Mouse (Mus musculus): ENCODE measurements around the gene Spint2. TPM values are rescaled to one million over a fixed set of nuclear protein-coding genes. Genes with fewer than 3 reads are reported as not detected.
A peak's percentile ranks its signal among the peaks of the same experiment; 100 is the strongest.

The Spint2 gene
- polyA plus RNA-seq (2014; fragmentation: Nextera tagmentation; extraction: Ambion mirVana) = 116 and 120 TPM in 2 replicates

DNA sequence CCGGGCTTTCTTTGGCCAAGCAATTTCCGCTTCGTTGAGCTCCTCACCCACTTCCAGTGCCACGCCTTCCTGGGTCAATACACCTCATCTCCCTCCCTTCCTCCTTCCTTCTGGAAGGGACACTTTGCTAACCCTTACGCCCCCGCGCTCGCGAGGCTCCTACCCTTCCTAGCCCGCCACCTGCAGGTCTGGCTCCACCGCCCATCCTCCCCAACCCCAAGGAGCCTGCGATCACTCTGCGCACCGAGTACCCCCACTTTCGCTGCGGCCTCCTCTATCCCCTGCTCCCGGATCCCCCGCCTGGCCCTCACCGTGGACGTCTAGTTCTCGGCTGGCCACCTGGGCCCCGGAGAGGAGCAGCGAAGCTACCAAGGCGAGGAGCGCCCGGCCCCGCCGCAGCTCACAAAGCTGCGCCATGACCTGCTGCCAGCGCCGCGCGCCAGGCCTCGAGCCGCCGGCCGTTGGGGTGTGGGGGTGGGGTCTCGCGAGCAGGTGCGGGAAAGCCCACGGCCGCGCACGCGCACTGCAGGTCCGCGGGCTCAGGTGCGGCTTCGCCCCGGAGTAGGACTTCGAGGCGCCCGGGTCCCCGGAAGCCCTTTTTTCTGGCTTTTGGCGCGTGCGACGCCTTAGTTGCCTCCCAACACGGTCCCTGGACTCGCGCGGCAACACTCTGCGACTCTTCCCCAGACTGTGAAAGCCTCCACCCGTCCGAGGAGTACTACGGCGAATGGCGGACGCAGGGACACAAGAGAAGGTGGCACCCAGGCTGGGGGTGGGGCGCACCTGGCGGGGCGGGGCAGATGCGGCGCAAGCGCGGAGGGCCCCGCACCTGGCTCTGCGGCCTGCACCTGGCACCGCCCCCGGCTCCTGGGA, at the start of gene Spint2:
TSS of gene Spint2 (minus strand) at position 712 of the 873 bp plus-strand sequence.
- Histone ChIP-seq H3K9me3 (ENCODE audit: control insufficient read depth, low read length) (no peaks in the 10 kb centered on the region), H3K9ac (ENCODE audit: low read depth, low read length) (peak within 1 kb of the TSS; percentile 63), H3K36me3 (ENCODE audit: control insufficient read depth, insufficient read depth, low read length) (no peaks in the 10 kb centered on the region), H3K4me2 (ENCODE audit: low read depth, low read length) (peak within 1 kb of the TSS; percentile 92), H3K4me1 (ENCODE audit: control insufficient read depth, insufficient read depth, low read length) (peaks cover 13% of the 10 kb centered on the region; the same call in 1 of the 2 replicates), H3K27ac (replicated peaks; ENCODE audit: low read depth, low read length) (peak within 1 kb of the TSS; percentile 16), H3K4me3 (ENCODE audit: low read depth, low read length) (peak within 1 kb of the TSS; percentile 61), H3K27me3 (replicated peaks; ENCODE audit: control insufficient read depth, insufficient read depth, low read length) (peaks cover 26% of the 10 kb centered on the region)
- WGBS = under 1% methylated on average over 50 of the region's 80 CpGs
- DNase-seq (ENCODE audit: low spot score) = peak; percentile 71
- peak; percentile 90 for ATAC-seq (ENCODE audit: low read depth)

DNA sequence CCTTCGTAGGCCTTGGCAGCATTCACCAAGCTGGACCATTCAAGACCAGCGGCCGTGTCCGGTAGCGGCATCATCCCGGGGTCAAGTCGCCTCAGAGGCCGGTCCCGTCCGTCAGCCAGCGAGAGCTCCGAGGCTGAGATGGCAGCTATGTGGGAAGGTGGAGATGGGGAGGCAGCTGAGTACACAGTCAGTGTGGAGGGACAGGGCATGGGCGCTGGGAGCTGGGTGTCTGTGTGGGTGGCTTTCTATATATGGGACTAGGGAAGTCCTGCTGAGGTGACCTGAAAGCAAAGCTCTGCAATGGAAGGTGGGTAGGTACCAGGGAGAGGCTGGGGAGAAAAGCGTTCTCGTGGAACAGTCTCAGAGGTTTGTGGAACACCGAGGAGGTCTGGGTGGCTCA, 47.3 kb upstream of the Spint2 start:
- WGBS = 93% methylated on average over 16 of the region's 16 CpGs
- no peak overlapping the region for H3K27ac ChIP-seq (replicated peaks; ENCODE audit: low read depth, low read length)
- H3K27me3 ChIP-seq (replicated peaks; ENCODE audit: control insufficient read depth, insufficient read depth, low read length) = no peaks in the 10 kb centered on the region
- H3K4me2 ChIP-seq (ENCODE audit: low read depth, low read length) = no peak overlapping the region
- no peak for DNase-seq (ENCODE audit: low spot score)
- no peak overlapping the region for H3K9ac ChIP-seq (ENCODE audit: low read depth, low read length)
- no peaks in the 10 kb centered on the region for H3K9me3 ChIP-seq (ENCODE audit: control insufficient read depth, low read length)
- H3K4me1 ChIP-seq (ENCODE audit: control insufficient read depth, insufficient read depth, low read length) = no peaks in the 10 kb centered on the region
- no peak for ATAC-seq (ENCODE audit: low read depth)
- H3K36me3 ChIP-seq (ENCODE audit: control insufficient read depth, insufficient read depth, low read length) = peaks cover 82% of the 10 kb centered on the region
- H3K4me3 ChIP-seq (ENCODE audit: low read depth, low read length) = no peak overlapping the region

DNA sequence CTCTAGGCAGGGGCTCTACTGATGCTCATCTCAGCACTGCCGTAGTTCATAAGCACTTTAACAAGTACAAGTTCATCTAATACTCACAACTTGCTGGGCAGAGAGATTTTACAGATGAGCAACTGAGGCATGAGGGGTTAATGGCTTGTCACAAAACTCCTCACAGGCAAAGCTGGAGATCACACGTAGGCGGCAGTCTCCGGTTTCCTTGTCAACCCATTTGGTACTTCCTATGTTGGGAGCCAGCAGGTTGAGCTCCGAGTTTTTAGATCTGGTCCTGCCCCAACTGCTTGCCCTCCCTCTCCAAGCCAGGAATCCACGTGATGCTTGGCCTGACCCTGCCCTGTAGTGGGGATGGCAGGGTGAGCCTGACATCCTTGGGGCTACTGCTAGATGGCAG, 45.4 kb upstream of the Spint2 start:
- ATAC-seq (ENCODE audit: low read depth) (no peak), DNase-seq (ENCODE audit: low spot score) (no peak)
- Histone ChIP-seq H3K27me3 (replicated peaks; ENCODE audit: control insufficient read depth, insufficient read depth, low read length) (no peaks in the 10 kb centered on the region), H3K9ac (ENCODE audit: low read depth, low read length) (no peak overlapping the region), H3K4me1 (ENCODE audit: control insufficient read depth, insufficient read depth, low read length) (no peaks in the 10 kb centered on the region), H3K4me2 (ENCODE audit: low read depth, low read length) (no peak overlapping the region), H3K27ac (replicated peaks; ENCODE audit: low read depth, low read length) (no peak overlapping the region), H3K4me3 (ENCODE audit: low read depth, low read length) (no peak overlapping the region), H3K9me3 (ENCODE audit: control insufficient read depth, low read length) (no peaks in the 10 kb centered on the region), H3K36me3 (ENCODE audit: control insufficient read depth, insufficient read depth, low read length) (peaks cover 77% of the 10 kb centered on the region)
- WGBS = 90% methylated on average over 6 of the region's 6 CpGs

DNA sequence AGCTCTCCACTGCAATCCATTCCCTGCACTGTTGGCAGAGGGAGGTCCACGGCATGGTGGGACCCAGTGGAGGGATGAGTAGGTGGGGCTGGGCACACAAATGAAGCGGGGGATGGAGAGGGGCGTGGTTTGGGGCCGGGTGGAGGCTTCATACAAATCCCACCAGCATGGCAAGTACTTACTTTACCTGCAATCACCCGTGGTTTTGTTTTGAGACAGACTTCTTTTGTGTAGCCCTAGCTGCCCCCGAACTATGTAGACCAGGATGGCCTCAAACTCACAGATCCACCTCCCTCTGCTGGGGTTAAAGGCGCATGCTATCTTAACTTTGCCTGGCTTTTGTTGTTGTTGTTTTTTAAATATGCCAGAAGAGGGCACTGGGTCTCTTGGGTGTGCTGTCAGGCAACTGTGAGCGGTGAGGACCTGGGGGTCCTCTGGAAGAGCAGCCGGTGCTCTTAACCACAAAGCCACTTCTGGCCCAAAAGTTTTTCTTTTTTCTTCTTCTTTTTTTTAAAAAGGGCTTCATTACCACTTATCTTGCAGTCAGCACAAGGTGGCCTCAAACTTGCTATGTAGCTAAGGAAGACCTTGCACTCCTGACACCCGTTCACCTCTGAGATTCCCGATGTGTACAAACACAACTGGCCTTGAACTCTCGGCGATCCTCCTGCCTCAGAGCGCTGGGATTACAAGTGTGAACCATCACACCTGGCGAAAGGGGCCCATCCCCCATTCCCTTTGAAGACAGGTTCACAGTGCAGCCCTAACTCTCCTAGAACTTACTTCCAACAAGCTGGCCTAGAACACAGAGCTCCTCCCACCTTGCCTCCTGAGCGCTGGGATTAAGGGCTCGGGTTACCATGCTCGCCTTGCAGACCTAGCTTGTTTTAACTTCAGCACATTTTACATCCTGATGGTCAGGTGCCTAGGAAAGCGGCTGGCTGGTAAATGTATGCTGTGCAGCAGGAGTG, 37.9 kb upstream of the Spint2 start:
- peak overlapping the region; percentile 53 for H3K4me2 ChIP-seq (ENCODE audit: low read depth, low read length)
- H3K27me3 ChIP-seq (replicated peaks; ENCODE audit: control insufficient read depth, insufficient read depth, low read length) = no peaks in the 10 kb centered on the region
- peaks cover 44% of the 10 kb centered on the region for H3K4me1 ChIP-seq (ENCODE audit: control insufficient read depth, insufficient read depth, low read length)
- peak; percentile 76 for DNase-seq (ENCODE audit: low spot score)
- peak overlapping the region; percentile 19 for H3K4me3 ChIP-seq (ENCODE audit: low read depth, low read length)
- 10% methylated on average over 19 of the region's 19 CpGs for WGBS
- H3K36me3 ChIP-seq (ENCODE audit: control insufficient read depth, insufficient read depth, low read length) = peaks cover 27% of the 10 kb centered on the region
- peak overlapping the region; percentile 87 for H3K27ac ChIP-seq (replicated peaks; ENCODE audit: low read depth, low read length)
- no peaks in the 10 kb centered on the region for H3K9me3 ChIP-seq (ENCODE audit: control insufficient read depth, low read length)
- ATAC-seq (ENCODE audit: low read depth) = no peak; the same call in 1 of the 2 replicates
- H3K9ac ChIP-seq (ENCODE audit: low read depth, low read length) = peak overlapping the region; percentile 51; the same call in 1 of the 2 replicates

DNA sequence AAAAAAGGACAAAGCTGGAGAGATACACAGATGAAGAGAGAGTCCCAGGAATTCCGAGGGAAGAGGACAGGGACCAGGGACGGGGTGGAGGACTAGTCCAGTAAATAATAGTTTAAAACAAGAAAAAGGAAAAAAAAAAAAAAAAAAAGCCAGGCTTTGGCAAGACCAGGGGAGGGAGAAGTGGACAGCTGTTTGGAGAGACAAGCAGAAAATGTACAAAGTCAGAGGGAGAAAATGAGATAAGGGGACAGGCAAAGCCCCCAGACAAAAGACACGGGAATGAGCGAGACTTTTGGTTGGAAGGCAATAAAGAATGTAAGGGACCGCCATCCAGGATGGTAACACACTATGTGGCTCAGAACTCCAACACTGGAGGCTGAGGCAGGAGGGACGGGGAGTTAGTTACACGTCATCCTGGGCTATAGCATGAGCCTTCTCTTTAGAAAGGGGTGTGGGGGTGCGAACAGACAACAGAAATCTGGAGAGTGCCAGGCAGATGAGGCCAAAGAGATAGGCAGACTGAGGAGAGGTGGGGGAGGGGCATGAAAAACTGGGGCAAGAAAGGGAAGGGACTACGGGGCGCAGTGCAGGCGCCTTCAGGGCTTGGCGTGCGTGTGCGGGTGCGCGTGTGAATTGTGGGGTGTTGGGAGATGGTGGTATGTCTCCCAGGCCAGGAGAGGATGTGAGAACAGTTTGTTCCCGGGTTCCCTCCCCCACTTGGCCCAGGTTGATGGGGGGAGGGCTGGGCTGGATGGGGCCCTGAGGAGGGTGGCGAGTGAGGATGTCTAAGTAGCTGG, 36.6 kb upstream of the Spint2 start:
- Histone ChIP-seq H3K9ac (ENCODE audit: low read depth, low read length) (peak overlapping the region; percentile 51), H3K4me3 (ENCODE audit: low read depth, low read length) (peak overlapping the region; percentile 19), H3K4me2 (ENCODE audit: low read depth, low read length) (peak overlapping the region; percentile 53), H3K27me3 (replicated peaks; ENCODE audit: control insufficient read depth, insufficient read depth, low read length) (no peaks in the 10 kb centered on the region), H3K27ac (replicated peaks; ENCODE audit: low read depth, low read length) (peak overlapping the region; percentile 87), H3K4me1 (ENCODE audit: control insufficient read depth, insufficient read depth, low read length) (peaks cover 56% of the 10 kb centered on the region), H3K36me3 (ENCODE audit: control insufficient read depth, insufficient read depth, low read length) (peaks cover 21% of the 10 kb centered on the region), H3K9me3 (ENCODE audit: control insufficient read depth, low read length) (no peaks in the 10 kb centered on the region)
- ATAC-seq (ENCODE audit: low read depth) (peak; percentile 9), DNase-seq (ENCODE audit: low spot score) (peak; percentile 72)
- 8% methylated on average over 15 of the region's 18 CpGs for WGBS

DNA sequence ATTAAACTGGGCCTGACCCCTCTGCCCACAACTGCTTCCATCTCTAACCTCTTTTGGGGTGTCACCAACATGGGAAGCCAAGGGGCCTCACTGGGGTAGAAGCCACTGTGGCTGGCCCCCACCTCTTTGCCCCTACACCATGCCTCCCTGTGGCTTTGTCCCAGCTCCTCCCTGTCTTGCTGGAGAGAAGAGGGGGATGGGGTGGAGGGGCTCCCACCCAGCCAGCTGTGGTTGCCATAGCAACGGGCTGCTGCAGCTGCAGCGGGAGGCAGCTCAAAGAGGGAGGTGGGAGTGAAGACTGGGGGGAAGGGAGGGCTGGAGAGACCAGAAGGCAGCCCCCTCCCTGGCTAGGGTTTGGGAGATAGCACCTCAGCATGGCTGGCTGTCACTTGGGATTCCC, 35.8 kb upstream of the Spint2 start:
- WGBS = no CpG with 5 or more reads among the region's 2 CpGs
- no peaks in the 10 kb centered on the region for H3K27me3 ChIP-seq (replicated peaks; ENCODE audit: control insufficient read depth, insufficient read depth, low read length)
- peak overlapping the region; percentile 53 for H3K4me2 ChIP-seq (ENCODE audit: low read depth, low read length)
- H3K27ac ChIP-seq (replicated peaks; ENCODE audit: low read depth, low read length) = peak overlapping the region; percentile 87
- peak overlapping the region; percentile 53 for H3K9ac ChIP-seq (ENCODE audit: low read depth, low read length)
- peaks cover 56% of the 10 kb centered on the region for H3K4me1 ChIP-seq (ENCODE audit: control insufficient read depth, insufficient read depth, low read length)
- peak overlapping the region; percentile 10; the same call in 1 of the 2 replicates for H3K4me3 ChIP-seq (ENCODE audit: low read depth, low read length)
- DNase-seq (ENCODE audit: low spot score) = peak; percentile 96
- H3K9me3 ChIP-seq (ENCODE audit: control insufficient read depth, low read length) = no peaks in the 10 kb centered on the region
- peak; percentile 51 for ATAC-seq (ENCODE audit: low read depth)
- peaks cover 14% of the 10 kb centered on the region; the same call in 1 of the 2 replicates for H3K36me3 ChIP-seq (ENCODE audit: control insufficient read depth, insufficient read depth, low read length)

DNA sequence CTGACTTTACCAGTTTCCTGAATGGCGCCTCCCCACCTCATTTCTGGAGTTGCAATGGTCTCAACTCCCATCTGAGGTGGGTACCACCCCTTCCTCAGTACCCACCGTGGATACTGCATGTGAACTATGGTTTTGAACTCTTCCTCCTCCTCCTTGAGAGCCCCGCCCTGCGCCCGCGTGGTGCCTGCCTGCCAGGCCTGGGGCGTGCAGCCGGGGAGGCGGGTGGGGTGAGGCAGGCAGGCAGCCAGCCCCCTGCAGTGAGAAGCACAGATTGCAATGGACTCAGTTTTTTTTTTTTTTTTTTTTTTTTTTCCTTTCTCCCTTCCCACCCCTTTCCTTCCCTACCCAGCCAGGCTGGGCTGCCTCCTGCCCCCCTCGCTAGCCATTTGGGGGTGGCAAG, 35.3 kb upstream of the Spint2 start:
- H3K4me3 ChIP-seq (ENCODE audit: low read depth, low read length) = 0 out of 2 replicates have a peak overlapping the region, but pooled peaks have one; percentile 10
- peaks cover 56% of the 10 kb centered on the region for H3K4me1 ChIP-seq (ENCODE audit: control insufficient read depth, insufficient read depth, low read length)
- peak; percentile 71 for ATAC-seq (ENCODE audit: low read depth)
- DNase-seq (ENCODE audit: low spot score) = peak; percentile 89
- H3K27me3 ChIP-seq (replicated peaks; ENCODE audit: control insufficient read depth, insufficient read depth, low read length) = no peaks in the 10 kb centered on the region
- H3K9me3 ChIP-seq (ENCODE audit: control insufficient read depth, low read length) = no peaks in the 10 kb centered on the region
- H3K27ac ChIP-seq (replicated peaks; ENCODE audit: low read depth, low read length) = peak overlapping the region; percentile 87
- peaks cover 9% of the 10 kb centered on the region; the same call in 1 of the 2 replicates for H3K36me3 ChIP-seq (ENCODE audit: control insufficient read depth, insufficient read depth, low read length)
- H3K9ac ChIP-seq (ENCODE audit: low read depth, low read length) = peak overlapping the region; percentile 53; the same call in 1 of the 2 replicates
- H3K4me2 ChIP-seq (ENCODE audit: low read depth, low read length) = peak overlapping the region; percentile 53
- 3% methylated on average over 10 of the region's 10 CpGs for WGBS

Data from embryonic facial prominence, embryonic 14.5 days (tissue).